Mouse (Mus musculus) CH12.LX (cell line): ENCODE results near the gene Lmo1. TPM values are rescaled to one million over a fixed set of nuclear protein-coding genes. Genes with fewer than 3 reads are reported as not detected.

ENCODE experiments used
- DNase-seq: peaks from one replicate; pipeline ENCODE4 v3.0.0-alpha.2; 2013; ENCODE audit errors: extremely low read depth
- H3K27ac ChIP-seq: 2 replicates; pipeline ENCODE4 v1.5.1; 2012; ENCODE audit warnings: low read depth, mild to moderate bottlenecking, control low read depth, moderate library complexity; ENCODE audit not compliant: insufficient read depth
- H3K27me3 ChIP-seq: replicated peaks from 2 replicates; pipeline ENCODE3; 2012; ENCODE audit warnings: inconsistent platforms
- H3K36me3 ChIP-seq, 2 experiments: replicated peaks in 1 of 2; 2 replicates each; pipeline versions ENCODE3 to v1.6.1; 2012; ENCODE audit warnings: inconsistent platforms in 1 of 2, low read length in 1 of 2, mild to moderate bottlenecking in 1 of 2, mixed read lengths in 1 of 2, moderate library complexity in 1 of 2; ENCODE audit not compliant: control insufficient read depth in 1 of 2, insufficient read depth in 1 of 2
- H3K4me1 ChIP-seq, 2 experiments: 2 replicates each; pipeline ENCODE4 v1.6.1; 2012; ENCODE audit warnings: inconsistent platforms in 1 of 2, moderate library complexity in 1 of 2; ENCODE audit not compliant: insufficient read depth in 2 of 2, control insufficient read depth in 1 of 2
- H3K4me2 ChIP-seq: 2 replicates; pipeline ENCODE4 v1.6.1; 2012; ENCODE audit warnings: low read depth, mild to moderate bottlenecking, control low read depth; ENCODE audit not compliant: poor library complexity, insufficient read depth, severe bottlenecking
- H3K4me3 ChIP-seq, 3 experiments: fragments of 150-350 bp in 1 of 3; sonication (generic) in 1 of 3; replicated peaks in 1 of 3; 2 replicates each; pipeline versions ENCODE3 to v1.5.1; 2011 to 2012; ENCODE audit warnings: low read depth in 2 of 3, low read length in 2 of 3, mild to moderate bottlenecking in 2 of 3, moderate library complexity in 2 of 3, control low read depth in 1 of 3, improper control_type of control experiment in 1 of 3, inconsistent platforms in 1 of 3, mixed read lengths in 1 of 3; ENCODE audit not compliant: poor library complexity in 1 of 3
- H3K79me2 ChIP-seq: replicated peaks from 2 replicates; pipeline ENCODE4 v1.6.1; 2012; ENCODE audit warnings: mild to moderate bottlenecking, moderate library complexity; ENCODE audit not compliant: control insufficient read depth, poor library complexity, insufficient read depth, severe bottlenecking; ENCODE audit errors: extremely low read depth
- H3K9ac ChIP-seq: 2 replicates; pipeline ENCODE4 v1.6.1; 2012; ENCODE audit warnings: low read depth, mild to moderate bottlenecking, control low read depth, moderate library complexity; ENCODE audit not compliant: insufficient read depth
- H3K9me3 ChIP-seq: replicated peaks from 2 replicates; pipeline ENCODE3; 2012; ENCODE audit warnings: low read length, inconsistent platforms, mixed read lengths
- CHD1 ChIP-seq: IDR thresholded peaks from 2 replicates; pipeline ENCODE4 v1.6.1; 2012; ENCODE audit warnings: low read depth, low read length, improper control_type of control experiment, inconsistent platforms
- CTCF ChIP-seq, 2 experiments: IDR thresholded peaks in 1 of 2; conservative IDR thresholded peaks in 1 of 2; 2 replicates each; pipeline ENCODE4 v1.5.1; 2011 to 2012; ENCODE audit warnings: low read depth in 2 of 2, low read length in 2 of 2, improper control_type of control experiment in 1 of 2, inconsistent platforms in 1 of 2, mild to moderate bottlenecking in 1 of 2, moderate library complexity in 1 of 2
- E2F4 ChIP-seq: IDR thresholded peaks from 2 replicates; pipeline ENCODE4 v1.6.1; 2011; ENCODE audit warnings: low read depth, low read length, improper control_type of control experiment; ENCODE audit not compliant: insufficient replicate concordance
- GABPA ChIP-seq: IDR thresholded peaks from 2 replicates; pipeline ENCODE4 v1.6.1; 2012; ENCODE audit warnings: low read depth, low read length, improper control_type of control experiment, inconsistent platforms; ENCODE audit not compliant: insufficient replicate concordance
- HCFC1 ChIP-seq: IDR thresholded peaks from 2 replicates; pipeline ENCODE4 v1.6.1; 2012; ENCODE audit warnings: low read depth, mild to moderate bottlenecking, inconsistent platforms, low read length, improper control_type of control experiment
- IRF4 ChIP-seq: IDR thresholded peaks from 2 replicates; pipeline ENCODE4 v1.6.1; 2014; ENCODE audit warnings: low read depth, mild to moderate bottlenecking, inconsistent platforms, low read length, improper control_type of control experiment
- JUN ChIP-seq: IDR thresholded peaks from 2 replicates; pipeline ENCODE4 v1.6.1; 2011; ENCODE audit warnings: low read depth, mild to moderate bottlenecking, low read length, improper control_type of control experiment, moderate library complexity; ENCODE audit not compliant: insufficient read depth
- JUND ChIP-seq: conservative IDR thresholded peaks from 2 replicates; pipeline ENCODE4 v1.6.1; 2011; ENCODE audit warnings: low read depth, low read length, improper control_type of control experiment
- KAT2A ChIP-seq: IDR thresholded peaks from 2 replicates; pipeline ENCODE4 v1.6.1; 2012; ENCODE audit warnings: low read length, improper control_type of control experiment, inconsistent platforms; ENCODE audit not compliant: insufficient replicate concordance
- MAX ChIP-seq: IDR thresholded peaks from 2 replicates; pipeline ENCODE4 v1.6.1; 2011; ENCODE audit warnings: low read length, improper control_type of control experiment
- MEF2A ChIP-seq: IDR thresholded peaks from 2 replicates; pipeline ENCODE4 v1.6.1; 2014; ENCODE audit warnings: low read depth, mild to moderate bottlenecking, inconsistent platforms, low read length, improper control_type of control experiment, borderline replicate concordance
- MXI1 ChIP-seq: IDR thresholded peaks from 2 replicates; pipeline ENCODE4 v1.6.1; 2011; ENCODE audit warnings: mild to moderate bottlenecking, low read depth, low read length, improper control_type of control experiment
- MYC ChIP-seq: IDR thresholded peaks from 2 replicates; pipeline ENCODE4 v1.6.1; 2011; ENCODE audit warnings: low read depth, mild to moderate bottlenecking, improper control_type of control experiment, low read length
- NELFE ChIP-seq: IDR thresholded peaks from 2 replicates; pipeline ENCODE4 v1.6.1; 2011; ENCODE audit warnings: low read depth, low read length, improper control_type of control experiment
- NRF1 ChIP-seq: IDR thresholded peaks from 2 replicates; pipeline ENCODE4 v1.6.1; 2014; ENCODE audit warnings: low read depth, mild to moderate bottlenecking, inconsistent platforms, low read length, improper control_type of control experiment, moderate library complexity
- PAX5 ChIP-seq: IDR thresholded peaks from 2 replicates; pipeline ENCODE4 v1.6.1; 2012; ENCODE audit warnings: low read length, inconsistent platforms, mixed read lengths
- POLR2A ChIP-seq: IDR thresholded peaks from 2 replicates; pipeline ENCODE4 v1.6.1; 2011; ENCODE audit warnings: low read depth, mild to moderate bottlenecking, improper control_type of control experiment, low read length
- POLR2AphosphoS2 ChIP-seq: IDR thresholded peaks from 2 replicates; pipeline ENCODE4 v1.6.1; 2011; ENCODE audit warnings: low read depth, low read length, improper control_type of control experiment
- RCOR1 ChIP-seq: conservative IDR thresholded peaks from 2 replicates; pipeline ENCODE4 v1.6.1; 2012; ENCODE audit warnings: low read depth, mild to moderate bottlenecking, inconsistent platforms, low read length, improper control_type of control experiment
- SIN3A ChIP-seq: IDR thresholded peaks from 2 replicates; pipeline ENCODE4 v1.6.1; 2012; ENCODE audit warnings: low read length, improper control_type of control experiment, inconsistent platforms
- SMC3 ChIP-seq: IDR thresholded peaks from 2 replicates; pipeline ENCODE4 v1.6.1; 2011; ENCODE audit warnings: low read depth, low read length, improper control_type of control experiment
- TBP ChIP-seq: conservative IDR thresholded peaks from 2 replicates; pipeline ENCODE4 v1.6.1; 2011; ENCODE audit warnings: low read depth, low read length, improper control_type of control experiment
- UBTF ChIP-seq: IDR thresholded peaks from 2 replicates; pipeline ENCODE4 v1.6.1; 2012; ENCODE audit warnings: low read depth, mild to moderate bottlenecking, inconsistent platforms, low read length, improper control_type of control experiment, moderate library complexity
- USF2 ChIP-seq: conservative IDR thresholded peaks from 2 replicates; pipeline ENCODE4 v1.6.1; 2011; ENCODE audit warnings: low read depth, low read length, improper control_type of control experiment
- ZC3H11A ChIP-seq: IDR thresholded peaks from 2 replicates; pipeline ENCODE4 v1.6.1; 2012; ENCODE audit warnings: low read depth, mild to moderate bottlenecking, inconsistent platforms, low read length, improper control_type of control experiment
- ZMIZ1 ChIP-seq: IDR thresholded peaks from 2 replicates; pipeline ENCODE4 v1.6.1; 2012; ENCODE audit warnings: low read depth, mild to moderate bottlenecking, inconsistent platforms, low read length, improper control_type of control experiment
- ZNF384 ChIP-seq: IDR thresholded peaks from 2 replicates; pipeline ENCODE4 v1.6.1; 2012; ENCODE audit warnings: low read depth, low read length, improper control_type of control experiment, inconsistent platforms
- dilution Hi-C: fragments of 300-500 bp; cut with MboI; formaldehyde crosslinking; loops from 2 replicates; pipeline ENCODE4 v1.14.3; 2020; ENCODE audit warnings: low sequenced_read_pairs; ENCODE audit not compliant: extremely low pct_unique_long_range_greater_than_20kb, extremely low pct_ligation_motif_present
- in situ Hi-C: fragments of 300-500 bp; cut with MboI; formaldehyde crosslinking; loops from 3 replicates; pipeline ENCODE4 v1.14.3; 2019; ENCODE audit warnings: low sequenced_read_pairs, low pct_ligation_motif_present, low pct_unique_long_range_greater_than_20kb, mixed read lengths
- polyA plus RNA-seq: library from polyadenylated mRNA; unstranded; fragments of >175 nt; gene quantifications from 2 replicates; pipeline ENCODE4 v1.2.1, GENCODE M21; 2012; ENCODE audit warnings: low read depth; ENCODE audit not compliant: insufficient read length
- total RNA-seq, 2 experiments: library from RNA; depleted of rRNA; stranded (reverse); fragments of 300-350 nt in 1 of 2; fragments of >200 nt in 1 of 2; gene quantifications; 2 replicates each; pipeline ENCODE4 v1.2.3; 2012 to 2014

The Lmo1 gene
- total and polyA plus RNA-seq, 3 experiments: 0.30 TPM; not detected in 2

DNA sequence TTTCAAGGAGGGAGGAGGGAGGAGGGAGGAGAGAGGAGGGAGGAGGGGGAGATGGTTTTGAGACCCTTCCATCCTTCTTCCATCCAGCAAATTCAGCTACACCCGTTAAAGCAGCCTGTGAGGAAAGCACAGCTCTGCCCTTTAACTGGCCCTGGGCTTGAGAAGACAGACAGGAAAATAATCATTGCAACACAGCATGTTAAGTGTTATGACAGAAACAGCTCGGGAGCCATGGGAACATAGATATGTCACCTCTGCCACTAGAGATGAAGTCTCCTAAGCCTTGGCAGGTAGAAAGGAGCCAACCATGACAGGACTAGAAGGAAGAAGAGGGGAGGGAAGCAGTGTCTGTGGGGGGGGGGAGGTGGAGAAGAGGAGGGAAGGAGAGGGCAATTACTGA is 31.4 kb upstream of the Lmo1 start:
- H3K27me3 ChIP-seq: peaks cover 64% of the 10 kb centered on the region
- no peak overlapping the region for H3K4me2 ChIP-seq
- no peak overlapping the region for H3K9ac ChIP-seq
- dilution Hi-C loops: no loop called here
- no peak for DNase-seq
- H3K4me1 ChIP-seq: peaks cover 0 to 6% of the 10 kb centered on the region in 2 experiments; a peak in 1 of 4 replicates
- in situ Hi-C loops: no loop called here
- no peaks in the 10 kb centered on the region for H3K36me3 ChIP-seq
- H3K27ac ChIP-seq: no peak overlapping the region
- TF ChIP-seq SMC3 (no peak), RCOR1 (no peak), USF2 (no peak), ZNF384 (no peak), CTCF (conservative IDR thresholded peaks at IDR 0.05 in 1 of 2, IDR thresholded peaks at IDR 0.05 in 1 of 2; ENCODE audit: low read depth in 2 of 2, low read length in 2 of 2) (no peak), NRF1 (no peak), MAX (no peak), KAT2A (no peak), JUND (no peak), ZC3H11A (no peak), CHD1 (no peak), HCFC1 (no peak), MEF2A (no peak), UBTF (no peak), GABPA (no peak), TBP (no peak), E2F4 (no peak), ZMIZ1 (no peak), PAX5 (no peak), SIN3A (no peak)
- TF ChIP-seq, all 38 proteins: peak for 0
- Histone ChIP-seq H3K9me3 (no peaks in the 10 kb centered on the region), H3K79me2 (no peaks in the 10 kb centered on the region), H3K4me3 (no peak overlapping the region)

DNA sequence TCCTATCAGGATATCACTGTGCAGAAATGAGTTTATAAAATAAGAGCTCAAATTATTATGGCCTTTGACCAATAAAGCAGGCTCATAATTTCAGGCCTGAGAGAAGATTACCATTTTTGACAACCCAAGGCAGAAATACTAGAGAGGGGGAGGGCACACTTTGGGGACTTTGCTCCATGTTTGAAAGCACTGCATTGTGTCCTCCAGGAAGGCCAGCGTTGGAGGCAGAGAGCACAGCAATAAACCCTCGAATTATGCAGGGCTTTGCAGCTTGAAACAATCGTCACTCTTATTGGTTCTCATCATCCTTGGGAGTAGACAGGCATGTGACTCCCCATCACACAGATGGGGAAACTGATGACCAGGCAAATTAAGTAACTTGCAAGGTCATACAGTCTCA is 28.1 kb upstream of the Lmo1 start:
- in situ Hi-C loops (no loop called here), dilution Hi-C loops (no loop called here)
- no peak overlapping the region for H3K4me3 ChIP-seq
- no peak overlapping the region for H3K4me2 ChIP-seq
- peaks cover 2% of the 10 kb centered on the region for H3K9me3 ChIP-seq
- no peak for DNase-seq
- TF ChIP-seq MYC: no peak
- no peak for TF ChIP-seq NELFE
- no peak for TF ChIP-seq KAT2A
- no peak for TF ChIP-seq MXI1
- no peak for TF ChIP-seq POLR2A
- TF ChIP-seq PAX5: no peak
- TF ChIP-seq TBP: no peak
- no peak for TF ChIP-seq CTCF (conservative IDR thresholded peaks at IDR 0.05 in 1 of 2, IDR thresholded peaks at IDR 0.05 in 1 of 2; ENCODE audit: low read depth in 2 of 2, low read length in 2 of 2)
- TF ChIP-seq CHD1: no peak
- no peak for TF ChIP-seq JUN
- TF ChIP-seq POLR2AphosphoS2: no peak
- no peak for TF ChIP-seq HCFC1
- TF ChIP-seq IRF4: no peak
- peaks cover 77% of the 10 kb centered on the region for H3K27me3 ChIP-seq
- no peaks in the 10 kb centered on the region for H3K4me1 ChIP-seq
- no peaks in the 10 kb centered on the region for H3K36me3 ChIP-seq
- H3K27ac ChIP-seq: no peak overlapping the region
- H3K9ac ChIP-seq: no peak overlapping the region
- H3K79me2 ChIP-seq: no peaks in the 10 kb centered on the region
